Mouse (Mus musculus) limb, embryonic 12.5 days (tissue): Measurements from ENCODE around the gene Nkiras2. TPM values are rescaled to one million over a fixed set of nuclear protein-coding genes. Genes with fewer than 3 reads are reported as not detected.
"Not testable (repeated sequence)": the region's sequence is repeated elsewhere in the genome, so short reads cannot be mapped to it uniquely, and the experiment has no call there.

ENCODE experiments used
- ATAC-seq: fragments of 200-750 bp; cut with Nextera tagmentation; 2 replicates; pipeline ENCODE4 v1.8.0; 2017; ENCODE audit warnings: low read depth, moderate TSS enrichment; ENCODE audit not compliant: insufficient number of reproducible peaks, insufficient read depth, low FRiP score, low TSS enrichment
- H3K27ac ChIP-seq: fragments of 300-500 bp; sonication (generic); 2 replicates; pipeline ENCODE4 v1.5.1; 2016; ENCODE audit warnings: mild to moderate bottlenecking, moderate library complexity
- H3K27me3 ChIP-seq: fragments of 300-500 bp; sonication (generic); 2 replicates; pipeline ENCODE4 v1.6.1; 2016; ENCODE audit warnings: mild to moderate bottlenecking, moderate library complexity
- H3K36me3 ChIP-seq: fragments of 300-500 bp; sonication (generic); 2 replicates; pipeline ENCODE4 v1.6.1; 2016; ENCODE audit warnings: mild to moderate bottlenecking, moderate library complexity
- H3K4me1 ChIP-seq: fragments of 300-500 bp; sonication (generic); replicated peaks from 2 replicates; pipeline ENCODE4 v1.6.1; 2016
- H3K4me2 ChIP-seq: fragments of 300-500 bp; sonication (generic); 2 replicates; pipeline ENCODE4 v1.6.1; 2016; ENCODE audit warnings: mild to moderate bottlenecking, moderate library complexity
- H3K4me3 ChIP-seq: fragments of 300-500 bp; sonication (generic); replicated peaks from 2 replicates; pipeline ENCODE4 v1.5.1; 2016; ENCODE audit warnings: mild to moderate bottlenecking
- H3K9ac ChIP-seq: fragments of 300-500 bp; sonication (generic); replicated peaks from 2 replicates; pipeline ENCODE4 v1.6.1; 2016; ENCODE audit warnings: mild to moderate bottlenecking, moderate library complexity
- H3K9me3 ChIP-seq: fragments of 300-500 bp; sonication (generic); 2 replicates; pipeline ENCODE4 v1.6.1; 2016; ENCODE audit warnings: mild to moderate bottlenecking, moderate library complexity
- WGBS: fragments of 180-500 bp; shearing (Covaris S2); methylation state at CpG from one replicate; pipeline ENCODE4 v1.1.7; 2016; 5-methylcytosine and 5-hydroxymethylcytosine counted together
- polyA plus RNA-seq: library from polyadenylated mRNA; unstranded; fragments of >200 nt; fragmentation: Nextera tagmentation; extraction: Ambion mirVana; gene quantifications from 2 replicates; pipeline ENCODE4 v1.2.1, GENCODE M21; 2016

The Nkiras2 gene
- polyA plus RNA-seq, 1 experiment from 2014 or later: 80.4 TPM

GRCm38 (mm10) chr11:100579116-100579799 lies 39.8 kb upstream of the Nkiras2 start:
- Histone ChIP-seq H3K27me3 (0 out of 2 replicates have a peak, but pooled peaks cover 4% of the 10 kb centered on the region), H3K9ac (no peak overlapping the region), H3K4me1 (peaks cover 13% of the 10 kb centered on the region), H3K4me3 (no peak overlapping the region), H3K9me3 (no peaks in the 10 kb centered on the region), H3K36me3 (peaks cover 68% of the 10 kb centered on the region), H3K27ac (no peak overlapping the region), H3K4me2 (no peak overlapping the region)
- ATAC-seq: no peak
- 90% methylated on average over 9 of the region's 9 CpGs for WGBS

- WGBS: 87% methylated on average over 13 of the region's 13 CpGs
- H3K27me3 ChIP-seq: 0 out of 2 replicates have a peak, but pooled peaks cover 4% of the 10 kb centered on the region
- no peak overlapping the region for H3K27ac ChIP-seq
- H3K36me3 ChIP-seq: peaks cover 78% of the 10 kb centered on the region
- no peaks in the 10 kb centered on the region for H3K9me3 ChIP-seq
- no peak overlapping the region for H3K4me2 ChIP-seq
- ATAC-seq: no peak
- no peak overlapping the region for H3K9ac ChIP-seq
- no peak overlapping the region for H3K4me3 ChIP-seq
- peaks cover 11% of the 10 kb centered on the region for H3K4me1 ChIP-seq
Measured at GRCm38 (mm10) chr11:100580275-100580674, 38.8 kb upstream of the Nkiras2 start.

GRCm38 (mm10) chr11:100581756-100582155 lies 37.3 kb upstream of the Nkiras2 start:
- Histone ChIP-seq H3K4me1 (no peaks in the 10 kb centered on the region), H3K27me3 (no peaks in the 10 kb centered on the region), H3K4me2 (no peak overlapping the region), H3K4me3 (no peak overlapping the region), H3K36me3 (peaks cover 93% of the 10 kb centered on the region), H3K9ac (no peak overlapping the region), H3K27ac (no peak overlapping the region), H3K9me3 (no peaks in the 10 kb centered on the region)
- 89% methylated on average over 4 of the region's 4 CpGs for WGBS
- ATAC-seq: no peak

GRCm38 (mm10) chr11:100582413-100582812 lies 36.6 kb upstream of the Nkiras2 start:
- not testable (repeated sequence) for H3K9me3 ChIP-seq, H3K27me3 ChIP-seq, H3K4me3 ChIP-seq, H3K27ac ChIP-seq, H3K4me1 ChIP-seq, ATAC-seq, H3K9ac ChIP-seq, H3K4me2 ChIP-seq
- WGBS: 95% methylated on average over 1 of the region's 1 CpGs
- H3K36me3 ChIP-seq: peaks cover 94% of the 10 kb centered on the region

- Histone ChIP-seq H3K4me1 (no peaks in the 10 kb centered on the region), H3K9ac (no peak overlapping the region), H3K27me3 (no peaks in the 10 kb centered on the region), H3K27ac (no peak overlapping the region), H3K9me3 (no peaks in the 10 kb centered on the region), H3K36me3 (peaks cover 98% of the 10 kb centered on the region), H3K4me3 (no peak overlapping the region), H3K4me2 (no peak overlapping the region)
- WGBS: 85% methylated on average over 2 of the region's 2 CpGs
- no peak for ATAC-seq
Measured at GRCm38 (mm10) chr11:100582836-100583235, 36.2 kb upstream of the Nkiras2 start.

GRCm38 (mm10) chr11:100584561-100584961 lies 34.5 kb upstream of the Nkiras2 start:
- 95% methylated on average over 7 of the region's 7 CpGs for WGBS
- Histone ChIP-seq H3K27ac (no peak overlapping the region), H3K9ac (no peak overlapping the region), H3K27me3 (no peaks in the 10 kb centered on the region), H3K4me3 (no peak overlapping the region), H3K4me1 (no peaks in the 10 kb centered on the region), H3K9me3 (no peaks in the 10 kb centered on the region), H3K4me2 (no peak overlapping the region), H3K36me3 (peaks cover 100% of the 10 kb centered on the region)
- ATAC-seq: no peak

GRCm38 (mm10) chr11:100585148-100585547 lies 33.9 kb upstream of the Nkiras2 start:
- Histone ChIP-seq H3K9ac (no peak overlapping the region), H3K4me1 (no peaks in the 10 kb centered on the region), H3K4me3 (no peak overlapping the region), H3K4me2 (no peak overlapping the region), H3K27me3 (no peaks in the 10 kb centered on the region), H3K9me3 (no peaks in the 10 kb centered on the region), H3K27ac (no peak overlapping the region), H3K36me3 (peaks cover 100% of the 10 kb centered on the region)
- WGBS: 95% methylated on average over 3 of the region's 3 CpGs
- ATAC-seq: no peak

GRCm38 (mm10) chr11:100588462-100588861 lies 30.6 kb upstream of the Nkiras2 start:
- no peak for ATAC-seq
- H3K9me3 ChIP-seq: no peaks in the 10 kb centered on the region
- no peak overlapping the region for H3K9ac ChIP-seq
- no peak overlapping the region for H3K27ac ChIP-seq
- no peak overlapping the region for H3K4me2 ChIP-seq
- H3K4me3 ChIP-seq: no peak overlapping the region
- H3K4me1 ChIP-seq: no peaks in the 10 kb centered on the region
- H3K27me3 ChIP-seq: no peaks in the 10 kb centered on the region
- 93% methylated on average over 2 of the region's 2 CpGs for WGBS
- H3K36me3 ChIP-seq: peaks cover 100% of the 10 kb centered on the region

GRCm38 (mm10) chr11:100592346-100593046 lies 26.5 kb upstream of the Nkiras2 start:
- WGBS: 90% methylated on average over 11 of the region's 11 CpGs
- Histone ChIP-seq H3K27ac (no peak overlapping the region), H3K36me3 (peaks cover 100% of the 10 kb centered on the region), H3K4me2 (no peak overlapping the region), H3K9ac (no peak overlapping the region), H3K27me3 (no peaks in the 10 kb centered on the region), H3K4me3 (no peak overlapping the region), H3K9me3 (no peaks in the 10 kb centered on the region), H3K4me1 (no peaks in the 10 kb centered on the region)
- ATAC-seq: no peak

GRCm38 (mm10) chr11:100594608-100595007 lies 24.4 kb upstream of the Nkiras2 start:
- H3K9ac ChIP-seq: no peak overlapping the region
- peaks cover 100% of the 10 kb centered on the region for H3K36me3 ChIP-seq
- no peak overlapping the region for H3K27ac ChIP-seq
- no peaks in the 10 kb centered on the region for H3K4me1 ChIP-seq
- no peaks in the 10 kb centered on the region for H3K27me3 ChIP-seq
- H3K4me3 ChIP-seq: no peak overlapping the region
- no peak overlapping the region for H3K4me2 ChIP-seq
- WGBS: 88% methylated on average over 7 of the region's 7 CpGs
- no peak for ATAC-seq
- no peaks in the 10 kb centered on the region for H3K9me3 ChIP-seq

GRCm38 (mm10) chr11:100595533-100595932 lies 23.5 kb upstream of the Nkiras2 start:
- H3K4me3 ChIP-seq: no peak overlapping the region
- H3K4me2 ChIP-seq: no peak overlapping the region
- peaks cover 100% of the 10 kb centered on the region for H3K36me3 ChIP-seq
- no peak for ATAC-seq
- no peaks in the 10 kb centered on the region for H3K27me3 ChIP-seq
- no peak overlapping the region for H3K9ac ChIP-seq
- no peaks in the 10 kb centered on the region for H3K4me1 ChIP-seq
- no peak overlapping the region for H3K27ac ChIP-seq
- H3K9me3 ChIP-seq: no peaks in the 10 kb centered on the region
- 77% methylated on average over 4 of the region's 4 CpGs for WGBS
